Mouse (Mus musculus) pancreas, adult 10 weeks (tissue): Measurements from ENCODE around the gene Asprv1. TPM values are rescaled to one million over a fixed set of nuclear protein-coding genes. Genes with fewer than 3 reads are reported as not detected.

ENCODE experiments used
- polyA plus RNA-seq: library from polyadenylated mRNA; stranded (reverse); fragments of 350-450 nt; fragmentation: Illumina TruSeq; extraction: RNeasy Lipid Tissue Mini Kit (QIAGEN cat#74804); gene quantifications from one replicate; pipeline ENCODE4 v1.2.3, GENCODE M21; 2015; ENCODE audit warnings: low read depth, low replicate concordance; ENCODE audit not compliant: insufficient read depth

Asprv1 gene
- polyA plus RNA-seq, result not detected

DNA sequence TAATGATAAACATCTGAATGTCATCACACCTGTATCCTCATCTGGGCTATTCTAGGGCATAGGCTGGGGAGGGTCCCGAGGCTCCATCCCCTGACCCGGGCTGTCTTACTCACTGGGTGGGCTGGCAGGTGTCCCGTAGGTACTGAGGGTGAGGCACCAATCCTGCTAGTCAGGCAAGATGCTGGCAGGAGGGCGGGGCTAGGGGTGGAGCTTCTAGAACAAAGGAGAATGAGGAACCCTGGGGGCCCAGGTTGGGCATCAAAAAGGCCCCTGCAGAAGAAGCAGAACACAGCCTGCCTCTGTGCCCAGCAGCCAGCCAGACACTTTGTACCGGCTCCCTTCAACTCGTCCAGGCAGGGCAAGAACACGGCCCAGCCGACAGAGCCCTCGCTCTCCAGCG is at the start of gene Asprv1:
Gene Asprv1, plus strand, starts transcription at position 219 of the 400 bp plus-strand sequence.

GRCm38 (mm10) chr6:86668580-86669239 is 40.7 kb downstream of the Asprv1 start, which contains the start of gene Mxd1:
TSS of gene Mxd1 (minus strand) at chr6:86669161.

Other genes with a start within 250 kb of the Asprv1 start
- 7.1 TPM for gene Pcyox1, start 231.0 kb upstream of the Asprv1 start, polyA plus RNA-seq
- 15.8 TPM for gene Tia1, start 223.9 kb upstream of the Asprv1 start, polyA plus RNA-seq
- not detected for gene Gm44790, start 201.5 kb upstream of the Asprv1 start, polyA plus RNA-seq
- 6.1 TPM for gene C87436, start 189.8 kb upstream of the Asprv1 start, polyA plus RNA-seq
- gene Pcbp1, start 101.8 kb upstream of the Asprv1 start, polyA plus RNA-seq, result 31.3 TPM
- gene Mxd1, start 41.0 kb downstream of the Asprv1 start, polyA plus RNA-seq, result 2.9 TPM
- 16.1 TPM for gene Snrnp27, start 56.4 kb downstream of the Asprv1 start, polyA plus RNA-seq
- 5.0 TPM for gene Gmcl1, start 105.2 kb downstream of the Asprv1 start, polyA plus RNA-seq
- gene Anxa4, start 165.4 kb downstream of the Asprv1 start, polyA plus RNA-seq, result 25.8 TPM
- gene Aak1, start 221.4 kb downstream of the Asprv1 start, polyA plus RNA-seq, result 5.3 TPM